Mouse (Mus musculus): Measurements from ENCODE around the gene Olfr1131. TPM values are rescaled to one million over a fixed set of nuclear protein-coding genes. Genes with fewer than 3 reads are reported as not detected.
"Not testable (repeated sequence)": the region's sequence is repeated elsewhere in the genome, so short reads cannot be mapped to it uniquely, and the experiment has no call there.

Gene Olfr1131
- total RNA-seq (2021), result not detected
- long read RNA-seq, experiment 1, result 0 reads
- long read RNA-seq, experiment 2, result 0 reads

GRCm38 (mm10) chr2:87626804-87627203, at the start of gene Olfr1131:
Gene Olfr1131, plus strand, starts transcription at chr2:87627104.
- no peak for DNase-seq

- DNase-seq, result not testable (repeated sequence)
Observed at GRCm38 (mm10) chr2:87605912-87606311, 21.0 kb upstream of the Olfr1131 start, which contains the start of gene Olfr1130. Gene Olfr1130, plus strand, starts transcription at chr2:87606212.

- no peak for DNase-seq
Observed at GRCm38 (mm10) chr2:87637435-87637834, 10.5 kb downstream of the Olfr1131 start, which contains the start of gene Olfr1132. Gene Olfr1132, minus strand, starts transcription at chr2:87637535.

- DNase-seq, result no peak
Observed at GRCm38 (mm10) chr2:87642441-87642840, 15.5 kb downstream of the Olfr1131 start.

GRCm38 (mm10) chr2:87647274-87647673, 20.4 kb downstream of the Olfr1131 start, which contains the start of gene Olfr1133:
Gene Olfr1133, minus strand, starts transcription at chr2:87647374.
- no peak for DNase-seq

- DNase-seq, result no peak
Observed at GRCm38 (mm10) chr2:87658360-87658759, 31.5 kb downstream of the Olfr1131 start, which contains the start of gene Olfr1134. Gene Olfr1134, minus strand, starts transcription at chr2:87658460.

GRCm38 (mm10) chr2:87673564-87673963, 46.7 kb downstream of the Olfr1131 start, which contains the start of gene Olfr1135:
Gene Olfr1135, minus strand, starts transcription at chr2:87673664.
- no peak for DNase-seq

Other genes starting within 250 kb of the Olfr1131 start
- under 1 TPM in 1 of 2 experiments, not detected in 1; 0.07 TPM for gene Olfr1122, start 241.3 kb upstream of the Olfr1131 start, total RNA-seq (2021)
- not detected for gene Olfr1123, start 210.5 kb upstream of the Olfr1131 start, total RNA-seq (2021)
- gene Olfr1124, start 196.8 kb upstream of the Olfr1131 start, total RNA-seq (2021), result not detected
- not detected for gene Olfr1126, start 173.1 kb upstream of the Olfr1131 start, total RNA-seq (2021)
- not detected for gene Pramel7, start 130.0 kb upstream of the Olfr1131 start, total RNA-seq (2021)
- gene Pramel6, start 120.5 kb upstream of the Olfr1131 start, total RNA-seq (2021), result not detected
- gene Olfr153, start 95.3 kb upstream of the Olfr1131 start, total RNA-seq (2021), result not detected
- gene Olfr1128, start 81.6 kb upstream of the Olfr1131 start, total RNA-seq (2021), result not detected
- gene Olfr1129, start 53.2 kb upstream of the Olfr1131 start, total RNA-seq (2021), result not detected
- not detected for gene Olfr1130, start 20.9 kb upstream of the Olfr1131 start, total RNA-seq (2021)
- gene Olfr1132, start 10.4 kb downstream of the Olfr1131 start, total RNA-seq (2021), result not detected
- gene Olfr1133, start 20.3 kb downstream of the Olfr1131 start, total RNA-seq (2021), result not detected
- gene Olfr1134, start 31.4 kb downstream of the Olfr1131 start, total RNA-seq (2021), result not detected
- not detected for gene Olfr1135, start 46.6 kb downstream of the Olfr1131 start, total RNA-seq (2021)
- not detected for gene Olfr1136, start 66.8 kb downstream of the Olfr1131 start, total RNA-seq (2021)
- gene Olfr1137, start 86.1 kb downstream of the Olfr1131 start, total RNA-seq (2021), result not detected
- gene Olfr1138, start 112.9 kb downstream of the Olfr1131 start, total RNA-seq (2021), result not detected
- gene Olfr1140, start 116.6 kb downstream of the Olfr1131 start, total RNA-seq (2021), result not detected
- gene Olfr1141, start 126.9 kb downstream of the Olfr1131 start, total RNA-seq (2021), result not detected
- not detected for gene Olfr152, start 152.4 kb downstream of the Olfr1131 start, total RNA-seq (2021)
- not detected for gene Olfr1143, start 173.5 kb downstream of the Olfr1131 start, total RNA-seq (2021)
- not detected for gene Olfr1145, start 182.7 kb downstream of the Olfr1131 start, total RNA-seq (2021)
- gene Olfr1148, start 203.4 kb downstream of the Olfr1131 start, total RNA-seq (2021), result not detected
- not detected for gene Olfr1150-ps1, start 216.9 kb downstream of the Olfr1131 start, total RNA-seq (2021)
- gene Olfr1151, start 228.8 kb downstream of the Olfr1131 start, total RNA-seq (2021), result not detected
- not detected for gene Olfr1152, start 239.4 kb downstream of the Olfr1131 start, total RNA-seq (2021)